Mouse (Mus musculus) gastrocnemius, postnatal 25 days (tissue): Measurements from ENCODE around the gene Ccm2l. TPM values are rescaled to one million over a fixed set of nuclear protein-coding genes. Genes with fewer than 3 reads are reported as not detected.

Experiments used
- DNase-seq: peaks from one replicate; pipeline ENCODE4 v3.0.0; 2022
- total RNA-seq, 2 experiments: library from RNA; stranded (reverse); gene quantifications; 1 replicate in 1 of 2; 2 replicates in 1 of 2; pipeline ENCODE4 v1.2.3; 2021

Ccm2l gene
- total RNA-seq, 2 experiments from 2014 or later, result 5.0 to 5.1 TPM

GRCm38 (mm10) chr2:153090551-153091165 is 24.9 kb downstream of the Ccm2l start:
- peak; percentile 35 for DNase-seq

GRCm38 (mm10) chr2:153107046-153107766 is 41.5 kb downstream of the Ccm2l start:
- DNase-seq, result peak; percentile 0

GRCm38 (mm10) chr2:153107802-153108201 is 42.0 kb downstream of the Ccm2l start:
- DNase-seq, result peak; percentile 1

- peak; percentile 33 for DNase-seq
Observed at GRCm38 (mm10) chr2:153108313-153109264, 42.8 kb downstream of the Ccm2l start, which contains the start of gene Hck. Gene Hck, plus strand, starts transcription at chr2:153108468.

GRCm38 (mm10) chr2:153109596-153109995 is 43.8 kb downstream of the Ccm2l start:
- peak; percentile 2 for DNase-seq

- peak; percentile 0 for DNase-seq
Observed at GRCm38 (mm10) chr2:153111298-153111697, 45.5 kb downstream of the Ccm2l start.

GRCm38 (mm10) chr2:153115679-153116081 is 49.9 kb downstream of the Ccm2l start:
- DNase-seq, result peak; percentile 2

- DNase-seq, result peak; percentile 8
Observed at GRCm38 (mm10) chr2:153117051-153117486, 51.3 kb downstream of the Ccm2l start.

- DNase-seq, result no peak
Observed at GRCm38 (mm10) chr2:153119488-153119887, 53.7 kb downstream of the Ccm2l start.

- DNase-seq, result no peak
Observed at GRCm38 (mm10) chr2:153120126-153120525, 54.4 kb downstream of the Ccm2l start.

- no peak for DNase-seq
Observed at GRCm38 (mm10) chr2:153121821-153122615, 56.3 kb downstream of the Ccm2l start.

GRCm38 (mm10) chr2:153122701-153123100 is 56.9 kb downstream of the Ccm2l start:
- DNase-seq, result no peak

GRCm38 (mm10) chr2:153125875-153126274 is 60.1 kb downstream of the Ccm2l start:
- no peak for DNase-seq

GRCm38 (mm10) chr2:153131019-153131418 is 65.3 kb downstream of the Ccm2l start:
- no peak for DNase-seq

Other genes starting within 250 kb of the Ccm2l start
- 10 to 100 TPM; 13.8 to 16.4 TPM for gene Bcl2l1, start 234.2 kb upstream of the Ccm2l start, total RNA-seq
- gene Tpx2, start 218.0 kb upstream of the Ccm2l start, total RNA-seq, result 1 to 10 TPM in 1 of 2 experiments, under 1 TPM in 1; 0.92 to 1.5 TPM
- gene Mylk2, start 154.6 kb upstream of the Ccm2l start, total RNA-seq, result 100 to 1,000 TPM; 290 to 471 TPM
- 1 to 10 TPM; 1.8 to 2.4 TPM for gene Foxs1, start 132.7 kb upstream of the Ccm2l start, total RNA-seq
- gene Dusp15, start 114.3 kb upstream of the Ccm2l start, total RNA-seq, result 1 to 10 TPM; 1.1 to 1.5 TPM
- not detected for gene Ttll9, start 103.5 kb upstream of the Ccm2l start, total RNA-seq
- gene Pdrg1, start 50.5 kb upstream of the Ccm2l start, total RNA-seq, result 10 to 100 TPM; 71.0 to 76.9 TPM
- under 1 TPM; 0.15 to 0.19 TPM for gene Xkr7, start 34.1 kb upstream of the Ccm2l start, total RNA-seq
- gene Hck, start 42.5 kb downstream of the Ccm2l start, total RNA-seq, result under 1 TPM; 0.21 to 0.26 TPM
- 10 to 100 TPM; 33.7 to 34.9 TPM for gene Tm9sf4, start 95.3 kb downstream of the Ccm2l start, total RNA-seq
- under 1 TPM; 0.78 to 0.82 TPM for gene Tspyl3, start 159.5 kb downstream of the Ccm2l start, total RNA-seq
- gene Plagl2, start 175.5 kb downstream of the Ccm2l start, total RNA-seq, result 1 to 10 TPM; 3.2 to 4.0 TPM
- gene Pofut1, start 175.6 kb downstream of the Ccm2l start, total RNA-seq, result 10 to 100 TPM; 11.4 to 12.2 TPM
- 1 to 10 TPM; 3.4 to 4.0 TPM for gene Kif3b, start 225.5 kb downstream of the Ccm2l start, total RNA-seq